Mouse (Mus musculus) liver, postnatal 0 days (tissue): Measurements from ENCODE around the gene 6030468B19Rik.

ENCODE experiments used
- CTCF ChIP-seq: sonication (generic); IDR thresholded peaks from 2 replicates; pipeline ENCODE4 v1.5.1; 2016; ENCODE audit warnings: antibody characterized with exemption, low read depth
- EP300 ChIP-seq: IDR thresholded peaks from 2 replicates; pipeline ENCODE4 v1.6.1; 2016; ENCODE audit warnings: antibody characterized with exemption, low read depth, mild to moderate bottlenecking

DNA sequence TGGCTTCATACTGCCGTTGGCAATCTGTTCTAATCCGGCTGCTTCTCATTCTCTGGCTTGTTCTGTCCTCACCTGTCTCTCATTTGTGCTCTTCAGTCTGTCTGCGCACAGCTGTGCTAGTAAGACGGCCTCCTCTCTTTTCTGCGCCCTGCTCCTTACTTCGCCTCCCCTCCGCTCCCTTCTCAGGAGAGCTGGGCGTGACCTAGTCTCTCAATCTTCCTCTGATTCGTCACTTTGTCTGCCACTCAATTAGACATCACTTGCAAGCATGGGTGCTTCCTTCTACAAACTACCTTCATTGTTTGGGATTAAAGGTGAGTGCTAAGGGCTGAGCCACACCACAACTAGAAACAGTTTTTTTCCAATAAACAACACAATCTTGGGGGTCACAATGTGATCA is 56.8 kb downstream of the 6030468B19Rik start:
- no peak for TF ChIP-seq EP300
- TF ChIP-seq CTCF = no peak
